Mouse (Mus musculus) embryonic stem cell, embryonic (primary cell): Measurements from ENCODE around the gene Hoxd1.

Experiments used
- CTCF ChIA-PET, 4 experiments: fragments of 300-600 bp in 2 of 4; fragments of 350-600 bp in 2 of 4; sonication (Branson Sonifier 250); formaldehyde crosslinking; loops; one replicate each; lab custom pipeline; 2022; ENCODE audit warnings: inconsistent platforms in 2 of 4; lab: Charles Lee
- POLR2A ChIA-PET, 4 experiments: fragments of 300-600 bp in 2 of 4; fragments of 350-600 bp in 2 of 4; sonication (Branson Sonifier 250); formaldehyde crosslinking; loops; one replicate each; lab custom pipeline; 2022; ENCODE audit warnings: antibody characterized with exemption in 4 of 4, inconsistent platforms in 1 of 4; lab: Charles Lee

Hoxd1 gene

DNA sequence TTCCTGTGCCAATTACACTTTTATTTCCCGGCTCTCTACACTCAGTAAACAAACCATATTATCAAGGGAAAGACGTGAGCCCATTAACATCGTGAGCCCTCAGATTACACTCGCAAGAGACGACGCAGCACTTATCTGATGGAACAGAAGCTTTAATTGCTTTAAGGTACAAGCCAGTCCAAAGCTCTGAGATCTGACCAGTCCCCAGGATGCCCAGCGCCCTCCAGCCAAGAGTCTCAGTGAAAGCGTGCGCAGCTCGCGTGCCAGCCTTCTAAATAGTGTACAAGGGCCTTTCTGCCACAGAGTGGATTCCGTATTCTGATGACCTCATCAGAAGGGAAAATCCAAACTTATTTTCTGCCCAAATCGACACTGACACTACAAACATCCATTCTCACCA lies 839 bp upstream of the Hoxd1 start:
- POLR2A ChIA-PET, result interaction anchor here in 2 of 4 experiments (1.3 to 1.5 kb wide), 2 partner anchors 9 to 13 kb away, joined by 4 read pairs; no protein-coding TSS in a partner anchor

GRCm38 (mm10) chr2:74763245-74763735 lies 510 bp downstream of the Hoxd1 start:
- ChIA-PET POLR2A (interaction anchor here in 2 of 4 experiments (0.6 to 1.2 kb wide), 3 partner anchors 14 to 57 kb away, joined by 3 read pairs; no protein-coding TSS in a partner anchor), CTCF (interaction anchor here in 3 of 4 experiments (0.5 to 0.9 kb wide), 3 partner anchors 68 to 723 kb away, joined by 3 read pairs; no protein-coding TSS in a partner anchor)

More for the DNA sequence above, 839 bp upstream of the Hoxd1 start:
- CTCF ChIA-PET, result interaction anchor here in 1 of 4 experiments (0.7 kb wide), 1 partner anchor 377 kb away, joined by 3 read pairs; no protein-coding TSS in a partner anchor

DNA sequence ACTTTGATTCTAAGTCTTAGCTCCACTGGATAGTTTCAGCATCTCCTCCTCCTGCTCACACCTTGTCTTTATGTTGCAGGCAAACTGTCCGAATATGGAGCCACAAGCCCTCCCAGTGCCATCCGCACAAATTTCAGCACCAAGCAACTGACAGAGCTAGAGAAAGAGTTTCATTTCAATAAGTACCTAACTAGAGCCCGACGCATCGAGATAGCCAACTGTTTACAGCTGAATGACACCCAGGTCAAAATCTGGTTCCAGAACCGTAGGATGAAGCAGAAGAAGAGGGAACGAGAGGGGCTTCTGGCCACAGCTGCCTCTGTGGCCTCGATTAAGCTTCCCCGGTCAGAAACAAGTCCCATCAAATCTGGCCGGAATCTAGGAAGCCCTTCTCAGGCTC lies 1.2 kb downstream of the Hoxd1 start:
- POLR2A ChIA-PET, result interaction anchor here in 2 of 4 experiments (0.5 to 1.2 kb wide), 2 partner anchors 14 to 1476 kb away, joined by 3 read pairs; no protein-coding TSS in a partner anchor

GRCm38 (mm10) chr2:74774359-74774758 lies 11.6 kb downstream of the Hoxd1 start:
- CTCF ChIA-PET, result no interaction called here
- POLR2A ChIA-PET, result no interaction called here

More for the DNA sequence above, 1.2 kb downstream of the Hoxd1 start:
- CTCF ChIA-PET, result interaction anchor here in 2 of 4 experiments (0.6 to 0.9 kb wide), 3 partner anchors 21 to 121 kb away, joined by 3 to 4 read pairs (median 3); no protein-coding TSS in a partner anchor

DNA sequence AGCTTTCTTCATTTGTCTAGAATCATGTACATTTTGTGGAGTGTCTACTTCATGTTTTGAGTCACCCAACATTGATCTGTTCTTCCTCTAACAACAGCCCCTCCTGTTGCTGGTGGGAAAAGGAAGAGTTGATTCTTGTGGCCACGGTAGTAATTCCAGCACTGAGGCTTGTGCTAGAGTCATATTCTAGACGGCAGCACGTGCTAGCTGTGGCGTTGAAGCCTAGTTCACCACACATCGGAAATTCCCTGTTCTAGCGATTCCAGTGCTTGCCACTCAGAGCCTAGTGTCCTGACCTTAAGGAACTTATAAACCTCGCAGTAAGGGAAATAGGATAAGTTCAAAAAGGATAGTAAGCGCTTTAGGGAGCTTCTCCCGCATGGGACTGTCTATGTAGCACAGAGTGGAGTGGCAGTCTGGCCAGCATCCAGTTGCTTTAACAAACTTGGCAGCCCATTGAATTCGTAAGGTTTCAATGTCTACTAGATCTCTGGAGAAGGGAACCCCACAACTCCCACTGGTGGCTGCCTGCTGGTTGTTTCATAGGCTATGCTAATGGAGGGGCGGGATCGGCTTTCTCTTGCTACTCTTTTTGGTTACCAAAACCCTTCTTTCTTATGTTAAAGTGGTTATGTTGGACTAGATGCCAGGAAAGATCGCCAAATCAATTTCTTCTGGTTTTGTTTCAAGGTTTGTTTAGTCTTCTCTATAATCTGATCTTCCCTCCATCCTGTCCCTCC lies 14.9 kb downstream of the Hoxd1 start:
- POLR2A ChIA-PET, result interaction anchor here in 1 of 4 experiments (1.0 kb wide), 1 partner anchor 14 kb away, joined by 3 read pairs; no protein-coding TSS in a partner anchor
- CTCF ChIA-PET, result no interaction called here

- CTCF ChIA-PET, result no interaction called here
- POLR2A ChIA-PET, result no interaction called here
Observed at GRCm38 (mm10) chr2:74781386-74781785, 18.6 kb downstream of the Hoxd1 start.

DNA sequence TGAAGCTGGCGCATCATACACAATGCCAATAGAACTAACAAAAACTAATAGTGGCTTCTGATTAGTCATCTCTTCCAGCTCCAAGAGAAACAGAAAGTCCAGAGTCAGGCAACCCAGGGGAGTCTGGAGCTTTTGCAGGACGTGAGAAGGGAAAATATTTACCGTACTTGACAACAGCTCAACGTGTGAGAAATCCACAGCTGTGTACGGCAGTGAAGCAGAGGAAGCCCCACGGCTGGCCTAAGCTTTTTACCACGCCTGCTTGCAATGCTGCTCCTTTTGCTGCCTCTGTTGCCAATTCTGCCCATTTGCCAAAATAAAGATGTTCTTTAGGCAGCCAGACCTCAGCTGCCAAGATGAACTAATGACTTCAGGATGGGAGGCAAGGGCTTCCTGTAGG lies 32.8 kb downstream of the Hoxd1 start:
- POLR2A ChIA-PET, result interaction anchor here in 1 of 4 experiments (0.7 kb wide), 1 partner anchor 150 kb away, joined by 3 read pairs; no protein-coding TSS in a partner anchor
- CTCF ChIA-PET, result interaction anchor here in 1 of 4 experiments (0.5 kb wide), 1 partner anchor 355 kb away, joined by 3 read pairs; no protein-coding TSS in a partner anchor

- ChIA-PET CTCF (no interaction called here), POLR2A (interaction anchor here in 2 of 4 experiments (0.7 to 1.1 kb wide), 2 partner anchors 15 to 409 kb away, joined by 3 to 4 read pairs; no protein-coding TSS in a partner anchor)
Observed at GRCm38 (mm10) chr2:74808431-74808830, 45.7 kb downstream of the Hoxd1 start.
